Mouse (Mus musculus) layer of hippocampus, postnatal 36 days (tissue): ENCODE results near the gene Gm6034. TPM values are rescaled to one million over a fixed set of nuclear protein-coding genes. Genes with fewer than 3 reads are reported as not detected.
"Not testable (repeated sequence)": the region's sequence is repeated elsewhere in the genome, so short reads cannot be mapped to it uniquely, and the experiment has no call there.

Experiments used
- DNase-seq, 2 experiments: peaks; one replicate each; pipeline ENCODE4 v3.0.0; 2022
- total RNA-seq, 2 experiments: library from RNA; stranded (reverse); gene quantifications; 2 replicates each; pipeline ENCODE4 v1.2.3; 2021

Gene Gm6034
- total RNA-seq, 2 experiments from 2014 or later, result 0.22 TPM; not detected in 1

DNA sequence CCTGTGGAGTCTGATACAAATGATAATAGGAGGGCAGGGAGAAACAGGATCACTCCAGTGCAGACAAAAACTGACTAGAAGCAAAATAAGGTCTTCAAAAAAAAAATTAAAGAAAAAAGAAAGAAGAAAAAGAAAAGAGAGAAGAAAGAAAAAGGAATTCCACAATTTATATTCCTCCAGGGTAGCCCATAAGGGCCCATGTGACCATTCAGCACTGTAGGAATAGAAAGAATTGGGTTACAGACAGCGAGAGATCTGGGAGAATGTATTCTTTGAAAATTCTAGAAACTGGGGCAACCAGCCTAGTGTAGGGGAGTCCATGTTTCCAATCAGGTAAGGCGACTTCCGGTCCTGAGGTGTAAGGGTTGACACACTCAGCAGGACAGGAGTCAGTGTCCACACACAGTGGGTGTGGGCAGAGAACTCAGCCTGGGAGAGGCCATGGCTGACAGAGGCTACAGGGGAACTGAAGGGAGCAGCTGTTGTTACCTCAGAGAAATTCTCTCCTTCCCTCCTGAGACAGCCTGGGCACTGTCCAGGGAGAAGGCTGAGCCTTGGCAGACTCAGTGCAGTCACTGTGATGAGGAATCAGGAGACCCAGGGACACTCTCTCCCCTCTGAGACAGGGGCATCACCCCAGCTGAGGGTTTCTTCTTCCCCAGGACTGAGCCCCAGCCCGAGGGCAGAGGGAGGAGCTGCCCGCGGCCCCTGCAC is 39.9 kb downstream of the Gm6034 start:
- not testable (repeated sequence) for DNase-seq

DNA sequence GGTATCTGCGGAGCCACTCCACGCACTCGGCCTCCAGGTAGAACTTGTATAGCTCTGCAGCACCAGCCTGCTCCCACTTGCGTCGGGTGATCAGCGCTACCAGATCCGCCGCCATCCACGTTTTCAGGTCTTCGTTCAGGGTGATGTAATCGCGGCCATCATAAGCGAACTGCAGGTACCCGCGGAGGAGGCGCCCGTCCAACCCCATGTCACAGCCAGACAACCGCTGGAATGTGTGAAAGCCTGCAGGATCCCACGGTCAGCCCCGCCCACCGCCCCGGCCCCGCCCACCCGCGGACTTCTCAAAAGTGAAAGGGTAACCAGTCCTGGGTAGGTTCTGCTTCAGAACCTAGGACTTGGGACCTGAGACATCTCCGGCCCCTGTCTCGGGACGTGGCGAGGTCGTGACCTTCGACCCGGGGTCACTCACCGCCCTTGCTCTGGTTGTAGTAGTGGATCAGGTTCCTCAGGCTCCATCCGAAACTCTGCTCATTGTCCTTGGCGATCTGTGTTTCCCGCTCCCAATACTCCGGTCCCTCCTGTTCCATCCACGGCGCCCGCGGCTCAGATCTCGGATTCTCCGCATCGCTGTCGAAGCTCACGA is 40.6 kb downstream of the Gm6034 start:
- DNase-seq, result no peak

DNA sequence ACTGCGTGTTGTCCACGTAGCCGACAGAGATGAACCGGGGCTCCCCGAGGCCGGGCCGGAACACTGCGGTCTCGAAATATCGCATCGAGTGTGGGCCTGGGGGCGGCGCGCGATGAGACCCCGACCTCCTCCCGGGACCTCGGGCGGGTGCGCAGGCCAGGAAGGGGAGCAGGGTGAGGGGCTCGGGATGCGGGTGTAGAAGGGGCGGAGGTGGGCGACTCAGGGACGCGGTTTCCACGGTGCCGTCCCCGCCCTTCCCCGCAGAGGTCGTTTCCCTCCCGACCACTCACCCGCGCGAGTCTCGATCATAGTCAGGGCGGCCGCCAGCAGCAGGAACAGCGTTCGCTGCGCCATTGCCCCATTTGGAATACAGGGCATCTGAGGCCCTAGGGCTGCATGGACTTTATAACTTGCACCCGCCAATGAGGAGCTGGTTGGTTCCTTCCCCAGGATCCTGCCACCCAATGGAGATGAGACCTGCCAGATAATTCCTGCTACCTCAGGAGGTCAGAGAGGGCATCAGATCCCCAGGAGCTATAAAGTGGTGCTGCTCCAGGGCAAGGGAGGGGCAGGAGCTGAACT is 41.2 kb downstream of the Gm6034 start:
- no peak for DNase-seq

DNA sequence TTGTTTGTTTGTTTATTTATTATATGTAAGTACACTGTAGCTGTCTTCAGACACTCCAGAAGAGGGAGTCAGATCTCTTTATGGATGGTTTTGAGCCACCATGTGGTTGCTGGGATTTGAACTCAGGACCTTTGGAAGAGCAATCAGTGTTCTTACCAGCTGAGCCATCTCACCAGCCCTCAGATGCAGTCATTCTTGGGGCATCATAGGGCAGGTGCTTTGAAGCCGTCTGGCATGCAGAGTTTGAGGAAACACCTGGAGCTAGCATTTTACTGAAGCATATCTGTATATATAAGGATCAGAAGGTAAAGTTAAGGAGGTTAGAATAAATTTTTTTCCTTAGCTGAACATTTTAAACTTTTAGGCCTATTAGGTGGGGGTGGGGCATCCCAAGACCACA is 43.2 kb downstream of the Gm6034 start:
- not testable (repeated sequence) for DNase-seq

DNA sequence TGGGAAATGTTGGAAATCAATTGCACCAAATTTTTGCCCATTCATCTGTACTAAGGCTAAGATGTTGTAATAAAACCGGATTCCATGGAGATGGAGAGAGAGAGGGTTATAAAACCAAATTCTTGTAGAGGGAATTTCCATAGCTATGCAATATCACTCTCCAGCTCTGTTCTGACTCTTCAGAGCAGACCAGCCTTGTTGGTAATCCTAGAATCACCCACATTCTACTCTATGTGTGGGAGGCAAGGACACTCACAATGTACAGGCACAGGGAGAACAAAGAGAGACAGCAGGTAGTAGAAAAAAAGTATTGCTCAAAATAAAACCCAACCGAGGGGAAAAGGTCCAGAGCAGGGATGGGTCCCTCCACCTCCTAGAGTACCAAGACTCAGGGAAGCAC is 49.2 kb downstream of the Gm6034 start:
- DNase-seq, result not testable (repeated sequence)

DNA sequence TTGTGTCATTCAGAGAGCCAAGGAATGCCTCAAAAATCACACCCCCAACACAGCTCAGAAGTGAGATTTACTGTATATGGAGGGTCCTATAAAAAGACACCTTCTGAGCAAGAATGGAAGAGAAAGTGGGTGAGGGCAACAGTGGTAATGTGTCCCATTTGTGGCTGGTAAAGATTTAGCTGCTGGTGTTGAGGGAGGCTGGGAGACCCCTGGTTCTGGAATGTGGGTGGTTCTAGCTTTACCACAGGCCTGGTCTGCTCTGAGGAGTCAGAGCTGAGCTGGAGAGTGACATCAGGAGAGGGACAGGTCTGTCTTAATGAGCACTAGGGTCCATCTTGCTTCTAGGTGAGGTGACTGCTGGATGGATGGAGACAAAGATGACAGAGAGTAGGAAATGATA is 49.8 kb downstream of the Gm6034 start:
- not testable (repeated sequence) for DNase-seq

DNA sequence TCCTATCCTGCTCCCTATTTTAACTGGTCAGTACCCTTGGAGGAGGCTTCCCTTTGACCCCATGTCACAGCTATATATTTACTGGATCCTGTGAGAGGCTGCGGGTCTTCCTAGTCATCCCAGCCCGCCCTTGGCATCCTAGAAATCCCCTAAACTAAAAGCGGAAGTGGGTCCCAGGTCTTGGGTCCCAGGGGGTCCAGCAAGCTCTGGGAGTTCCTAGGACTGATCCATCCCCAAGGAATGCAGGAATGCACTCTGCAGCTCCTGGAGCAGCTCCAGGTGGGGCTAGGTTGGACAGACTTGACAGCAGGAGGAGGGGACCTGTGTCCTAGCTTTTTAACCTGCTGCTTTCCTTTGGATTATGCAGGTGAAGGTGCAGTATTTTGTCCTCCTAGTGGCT is 51.2 kb downstream of the Gm6034 start:
- DNase-seq, result no peak

DNA sequence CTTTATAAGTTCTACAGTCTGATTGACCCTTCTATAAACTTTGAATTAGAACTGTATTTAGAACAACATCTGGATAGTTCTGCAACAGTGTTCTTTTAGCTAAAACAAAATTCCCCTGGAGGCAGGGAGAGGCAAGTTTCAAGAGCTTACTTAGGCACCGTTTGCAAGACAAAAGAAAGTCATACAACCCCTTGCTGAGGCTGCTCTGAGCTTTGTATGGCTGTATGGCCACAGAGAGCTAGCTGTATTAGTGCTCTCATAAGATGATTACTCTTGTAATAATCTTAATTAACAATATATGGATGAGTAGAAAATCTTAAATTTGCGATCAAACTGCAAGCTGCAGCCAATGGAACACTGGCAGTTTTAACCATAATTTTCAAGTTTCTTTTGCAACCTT is 56.8 kb downstream of the Gm6034 start:
- not testable (repeated sequence) for DNase-seq

DNA sequence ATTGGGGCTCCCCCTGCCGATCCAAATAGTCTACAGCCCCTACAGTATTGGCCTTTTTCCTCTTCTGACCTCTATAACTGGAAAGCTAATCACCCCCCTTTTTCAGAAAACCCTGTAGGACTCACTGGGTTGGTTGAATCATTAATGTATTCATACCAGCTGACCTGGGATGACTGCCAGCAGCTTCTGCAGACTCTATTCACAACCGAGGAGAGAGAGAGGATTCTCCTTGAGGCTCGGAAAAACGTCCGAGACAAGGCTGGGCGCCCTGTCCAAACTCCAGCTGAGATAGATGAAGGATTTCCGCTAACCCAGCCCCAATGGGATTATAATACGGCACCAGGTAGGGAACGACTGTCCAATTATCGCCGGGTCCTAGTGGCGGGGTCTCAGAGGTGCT is 59.3 kb downstream of the Gm6034 start:
- not testable (repeated sequence) for DNase-seq

Other genes starting within 250 kb of the Gm6034 start
- gene Ier3, start 221.3 kb upstream of the Gm6034 start, total RNA-seq, result 1 to 10 TPM; 4.2 to 6.5 TPM
- gene Flot1, start 219.7 kb upstream of the Gm6034 start, total RNA-seq, result 100 to 1,000 TPM; 124 to 132 TPM
- gene Tubb5, start 204.7 kb upstream of the Gm6034 start, total RNA-seq, result 100 to 1,000 TPM; 360 to 381 TPM
- 10 to 100 TPM; 13.1 to 19.5 TPM for gene Mdc1, start 201.4 kb upstream of the Gm6034 start, total RNA-seq
- 1 to 10 TPM; 1.5 to 2.2 TPM for gene Nrm, start 181.6 kb upstream of the Gm6034 start, total RNA-seq
- 1 to 10 TPM; 7.4 to 9.5 TPM for gene Ppp1r18, start 177.4 kb upstream of the Gm6034 start, total RNA-seq
- gene Dhx16, start 163.1 kb upstream of the Gm6034 start, total RNA-seq, result 10 to 100 TPM; 32.0 to 37.4 TPM
- 10 to 100 TPM; 56.3 to 57.9 TPM for gene 2310061I04Rik, start 145.5 kb upstream of the Gm6034 start, total RNA-seq
- 10 to 100 TPM; 60.6 to 61.7 TPM for gene Atat1, start 132.9 kb upstream of the Gm6034 start, total RNA-seq
- gene Mrps18b, start 126.6 kb upstream of the Gm6034 start, total RNA-seq, result 10 to 100 TPM; 37.0 to 39.3 TPM
- 10 to 100 TPM; 78.6 to 82.8 TPM for gene Ppp1r10, start 126.5 kb upstream of the Gm6034 start, total RNA-seq
- gene Abcf1, start 73.2 kb upstream of the Gm6034 start, total RNA-seq, result 10 to 100 TPM; 70.0 to 71.3 TPM
- 100 to 1,000 TPM; 139 to 143 TPM for gene Gnl1, start 63.1 kb upstream of the Gm6034 start, total RNA-seq
- 10 to 100 TPM; 47.7 to 53.8 TPM for gene Prr3, start 62.7 kb upstream of the Gm6034 start, total RNA-seq
- gene H2-T24, start 22.4 kb upstream of the Gm6034 start, total RNA-seq, result 1 to 10 TPM; 2.5 to 2.8 TPM
- 1 to 10 TPM; 4.7 to 5.0 TPM for gene H2-T23, start 10.1 kb upstream of the Gm6034 start, total RNA-seq
- 10 to 100 TPM in 1 of 2 experiments, 1 to 10 TPM in 1; 9.0 to 11.0 TPM for gene H2-T22, start 214 bp upstream of the Gm6034 start, total RNA-seq
- 1 to 10 TPM; 1.2 to 1.9 TPM for gene Gm11127, start 15.4 kb downstream of the Gm6034 start, total RNA-seq
- gene Gm19684, start 78.7 kb downstream of the Gm6034 start, total RNA-seq, result under 1 TPM in 1 of 2 experiments, not detected in 1; 0.23 TPM
- gene Gm7030, start 86.5 kb downstream of the Gm6034 start, total RNA-seq, result not detected
- not detected for gene Gm8909, start 125.6 kb downstream of the Gm6034 start, total RNA-seq
- not detected for gene H2-T3, start 147.3 kb downstream of the Gm6034 start, total RNA-seq
- gene Rpp21, start 215.1 kb downstream of the Gm6034 start, total RNA-seq, result 10 to 100 TPM; 43.3 to 44.5 TPM
- 10 to 100 TPM; 21.2 to 23.7 TPM for gene Trim39, start 229.3 kb downstream of the Gm6034 start, total RNA-seq
- gene H2-M10.2, start 243.5 kb downstream of the Gm6034 start, total RNA-seq, result not detected